Mouse (Mus musculus): ENCODE results near the gene Tle6. TPM values are rescaled to one million over a fixed set of nuclear protein-coding genes. Genes with fewer than 3 reads are reported as not detected.

Gene Tle6
- total and polyA plus RNA-seq, 3 experiments = 16.9 to 31.9 TPM; not detected in 1

- Histone ChIP-seq H3K4me3 (ENCODE audit: control insufficient read depth in 1 of 2, insufficient read depth in 1 of 2, low read depth in 2 of 2, low read length in 2 of 2) (peak within 1 kb of the TSS; percentile 91), H3K9ac (ENCODE audit: control insufficient read depth, low read depth, low read length, poor library complexity, severe bottlenecking) (peak within 1 kb of the TSS; percentile 93), H3K4me1 (ENCODE audit: control insufficient read depth in 1 of 2, insufficient read depth in 2 of 2, low read length in 2 of 2) (peaks cover 10 to 15% of the 10 kb centered on the region in 2 experiments), H3K27me3 (ENCODE audit: control insufficient read depth in 1 of 2, insufficient read depth in 2 of 2, low read length in 2 of 2) (no peaks in the 10 kb centered on the region), H3K36me3 (ENCODE audit: control insufficient read depth in 1 of 2, insufficient read depth in 2 of 2, low read length in 2 of 2) (peaks cover 0 to 8% of the 10 kb centered on the region in 2 experiments; a peak in 2 of 4 replicates), H3K9me3 (replicated peaks; ENCODE audit: insufficient read depth, low read length) (no peaks in the 10 kb centered on the region), H3K79me2 (ENCODE audit: control insufficient read depth, insufficient read depth, low read length, poor library complexity) (peaks cover 45% of the 10 kb centered on the region), H3K27ac (ENCODE audit: control insufficient read depth, low read depth, low read length) (peak within 1 kb of the TSS; percentile 81)
- DNase-seq (ENCODE audit: low read depth, low spot score) = peak; percentile 98
- no peak for TF ChIP-seq TBP (IDR thresholded peaks at IDR 0.05; ENCODE audit: low read depth, low read length)
- no peak for TF ChIP-seq CHD2 (IDR thresholded peaks at IDR 0.05; ENCODE audit: low read length)
- TF ChIP-seq POLR2AphosphoS5 (IDR thresholded peaks at IDR 0.05; ENCODE audit: borderline replicate concordance, low read depth, low read length) = no peak
- TF ChIP-seq NELFE (IDR thresholded peaks at IDR 0.05; ENCODE audit: low read depth, low read length) = peak; percentile 64
- TF ChIP-seq MAX (IDR thresholded peaks at IDR 0.05; ENCODE audit: low read length) = no peak
- TF ChIP-seq TAL1 (IDR thresholded peaks at IDR 0.05; ENCODE audit: low read length) = no peak
- no peak for TF ChIP-seq MYC (IDR thresholded peaks at IDR 0.05; ENCODE audit: low read depth, low read length)
- TF ChIP-seq RAD21 (IDR thresholded peaks at IDR 0.05; ENCODE audit: low read depth, low read length) = no peak
- TF ChIP-seq MYB (IDR thresholded peaks at IDR 0.05; ENCODE audit: low read depth, low read length) = peak; percentile 74
- TF ChIP-seq SIN3A (IDR thresholded peaks at IDR 0.05; ENCODE audit: low read length) = no peak; the same call in 1 of the 2 replicates
- no peak for TF ChIP-seq MXI1 (IDR thresholded peaks at IDR 0.05; ENCODE audit: low read depth, low read length)
- peak; percentile 14 to 60; a peak in 3 of 4 replicates for TF ChIP-seq POLR2A (IDR thresholded peaks at IDR 0.05; ENCODE audit: control insufficient read depth in 1 of 2, insufficient read depth in 1 of 2, low read depth in 1 of 2, low read length in 2 of 2, poor library complexity in 1 of 2)
- TF ChIP-seq ETS1 (IDR thresholded peaks at IDR 0.05; ENCODE audit: low read depth, low read length) = no peak
- TF ChIP-seq BHLHE40 (IDR thresholded peaks at IDR 0.05; ENCODE audit: borderline replicate concordance, low read depth, low read length) = no peak
- peak; percentile 54; the same call in 1 of the 2 replicates for TF ChIP-seq KAT2A (conservative IDR thresholded peaks at IDR 0.05; ENCODE audit: low read depth, low read length)
- TF ChIP-seq ELF1 (IDR thresholded peaks at IDR 0.05; ENCODE audit: low read depth, low read length) = peak; percentile 65; the same call in 1 of the 2 replicates
- TF ChIP-seq E2F4 (IDR thresholded peaks at IDR 0.05; ENCODE audit: borderline replicate concordance, low read depth, low read length) = no peak
- TF ChIP-seq UBTF (IDR thresholded peaks at IDR 0.05; ENCODE audit: borderline replicate concordance, insufficient read depth, low read depth, low read length) = no peak
- peak; percentile 88 for TF ChIP-seq NRF1 (IDR thresholded peaks at IDR 0.05; ENCODE audit: insufficient read depth, low read depth, low read length, poor library complexity, severe bottlenecking)
- no peak for TF ChIP-seq GABPA (IDR thresholded peaks at IDR 0.05; ENCODE audit: low read depth, low read length)
- TF ChIP-seq EP300 (IDR thresholded peaks at IDR 0.05; ENCODE audit: low read depth in 1 of 2, low read length in 2 of 2) = no peak
- no peak for TF ChIP-seq GATA1 (IDR thresholded peaks at IDR 0.05; ENCODE audit: low read depth, low read length)
- no peak; the same call in 1 of the 2 replicates for TF ChIP-seq MAFK (IDR thresholded peaks at IDR 0.05; ENCODE audit: borderline replicate concordance, low read depth, low read length)
- TF ChIP-seq ZMIZ1 (IDR thresholded peaks at IDR 0.05; ENCODE audit: low read depth, low read length) = peak; percentile 54; the same call in 1 of the 2 replicates
- no peak for TF ChIP-seq JUND (IDR thresholded peaks at IDR 0.05; ENCODE audit: low read depth, low read length)
- no peak for TF ChIP-seq USF2 (IDR thresholded peaks at IDR 0.05; ENCODE audit: borderline replicate concordance in 1 of 2, insufficient read depth in 1 of 2, low read depth in 1 of 2, low read length in 2 of 2)
- TF ChIP-seq POLR2AphosphoS2 (IDR thresholded peaks at IDR 0.05; ENCODE audit: low read length) = peak; percentile 75; the same call in 1 of the 2 replicates
- no peak for TF ChIP-seq RCOR1 (IDR thresholded peaks at IDR 0.05; ENCODE audit: low read depth, low read length)
- no peak for TF ChIP-seq CTCF (IDR thresholded peaks at IDR 0.05 in 2 of 3, conservative IDR thresholded peaks at IDR 0.05 in 1 of 3; ENCODE audit: control insufficient read depth in 1 of 3, insufficient read depth in 1 of 3, low read depth in 2 of 3, low read length in 3 of 3, poor library complexity in 1 of 3, severe bottlenecking in 1 of 3)
- TF ChIP-seq USF1 (IDR thresholded peaks at IDR 0.05; ENCODE audit: low read depth, low read length) = 0 out of 2 replicates have a peak, but pooled peaks have one; percentile 8
- TF ChIP-seq MEF2A (IDR thresholded peaks at IDR 0.05; ENCODE audit: extremely low read depth, insufficient replicate concordance, low read depth, low read length, poor library complexity, severe bottlenecking) = no peak
- TF ChIP-seq SMC3 (IDR thresholded peaks at IDR 0.05; ENCODE audit: low read depth, low read length) = no peak
- peak; percentile 92 for TF ChIP-seq ZKSCAN1 (IDR thresholded peaks at IDR 0.05; ENCODE audit: low read depth, low read length)
- TF ChIP-seq HCFC1 (IDR thresholded peaks at IDR 0.05; ENCODE audit: low read depth, low read length) = peak; percentile 83
- no peak for TF ChIP-seq MAZ (IDR thresholded peaks at IDR 0.05; ENCODE audit: low read depth, low read length)
- no peak for TF ChIP-seq ZNF384 (IDR thresholded peaks at IDR 0.05; ENCODE audit: low read depth, low read length)
- TF ChIP-seq ZC3H11A (IDR thresholded peaks at IDR 0.05; ENCODE audit: low read depth, low read length) = no peak
Observed at GRCm38 (mm10) chr10:81545161-81545747, 55.6 kb downstream of the Tle6 start, which contains the start of gene Gna11. TSS of gene Gna11 (minus strand) at chr10:81545190.
